Mouse (Mus musculus) intestine, embryonic 14.5 days (tissue): ENCODE results near the gene Fndc9. TPM values are rescaled to one million over a fixed set of nuclear protein-coding genes. Genes with fewer than 3 reads are reported as not detected.

Source experiments
- ATAC-seq: fragments of 200-750 bp; cut with Nextera tagmentation; replicated peaks from 2 replicates; pipeline ENCODE4 v1.8.0; 2017; ENCODE audit warnings: low read depth, moderate number of reproducible peaks, moderate TSS enrichment, moderate library complexity; ENCODE audit not compliant: low FRiP score, low TSS enrichment
- DNase-seq: peaks from one replicate; pipeline ENCODE4 v3.0.0-alpha.2; 2018; ENCODE audit warnings: low spot score
- H3K27ac ChIP-seq: fragments of 300-500 bp; sonication (generic); 2 replicates; pipeline ENCODE4 v1.5.1; 2014; ENCODE audit warnings: low read depth, mild to moderate bottlenecking, control low read depth
- H3K27me3 ChIP-seq: fragments of 300-500 bp; sonication (generic); replicated peaks from 2 replicates; pipeline ENCODE4 v1.6.1; 2014; ENCODE audit warnings: low read length, control low read depth; ENCODE audit not compliant: control insufficient read depth, insufficient read depth
- H3K36me3 ChIP-seq: fragments of 300-500 bp; sonication (generic); 2 replicates; pipeline ENCODE4 v1.6.1; 2014; ENCODE audit warnings: low read length, control low read depth; ENCODE audit not compliant: control insufficient read depth, insufficient read depth
- H3K4me1 ChIP-seq: fragments of 300-500 bp; sonication (generic); replicated peaks from 2 replicates; pipeline ENCODE4 v1.6.1; 2014; ENCODE audit warnings: low read length, control low read depth, mixed read lengths; ENCODE audit not compliant: control insufficient read depth, insufficient read depth
- H3K4me2 ChIP-seq: fragments of 300-500 bp; sonication (generic); 2 replicates; pipeline ENCODE4 v1.6.1; 2014; ENCODE audit warnings: low read length
- H3K4me3 ChIP-seq: fragments of 300-500 bp; sonication (generic); 2 replicates; pipeline ENCODE4 v1.5.1; 2014; ENCODE audit warnings: low read depth, low read length, control low read depth, mixed read lengths
- H3K9ac ChIP-seq: fragments of 300-500 bp; sonication (generic); 2 replicates; pipeline ENCODE4 v1.6.1; 2014; ENCODE audit warnings: mild to moderate bottlenecking, low read length
- H3K9me3 ChIP-seq: fragments of 300-500 bp; sonication (generic); 2 replicates; pipeline ENCODE4 v1.6.1; 2016; ENCODE audit warnings: low read length, control low read depth; ENCODE audit not compliant: control insufficient read depth
- WGBS: fragments of 180-500 bp; shearing (Covaris S2); extraction: QIAGEN DNeasy Blood & Tissue Kit; methylation state at CpG from one replicate; pipeline ENCODE4 v1.1.7; 2014; 5-methylcytosine and 5-hydroxymethylcytosine counted together
- polyA plus RNA-seq: library from polyadenylated mRNA; unstranded; fragments of >200 nt; fragmentation: Nextera tagmentation; extraction: Ambion mirVana; gene quantifications from 2 replicates; pipeline ENCODE4 v1.2.1, GENCODE M21; 2014

The Fndc9 gene
- polyA plus RNA-seq, 1 experiment from 2014 or later: 0.09 TPM

GRCm38 (mm10) chr11:46263291-46263690 is 28.0 kb downstream of the Fndc9 start:
- Histone ChIP-seq H3K27ac (no peak overlapping the region), H3K27me3 (no peaks in the 10 kb centered on the region), H3K36me3 (0 out of 2 replicates have a peak, but pooled peaks cover 3% of the 10 kb centered on the region), H3K4me1 (no peaks in the 10 kb centered on the region), H3K4me3 (no peak overlapping the region), H3K4me2 (no peak overlapping the region), H3K9me3 (no peaks in the 10 kb centered on the region), H3K9ac (no peak overlapping the region)
- WGBS: 92% methylated on average over 11 of the region's 11 CpGs
- no peak for DNase-seq
- ATAC-seq: no peak

- no peak overlapping the region for H3K4me2 ChIP-seq
- no peaks in the 10 kb centered on the region for H3K4me1 ChIP-seq
- 0 out of 2 replicates have a peak, but pooled peaks cover 3% of the 10 kb centered on the region for H3K36me3 ChIP-seq
- DNase-seq (no peak), ATAC-seq (no peak)
- no peak overlapping the region for H3K27ac ChIP-seq
- H3K4me3 ChIP-seq: no peak overlapping the region
- no peaks in the 10 kb centered on the region for H3K9me3 ChIP-seq
- WGBS: 75% methylated on average over 3 of the region's 3 CpGs
- H3K27me3 ChIP-seq: no peaks in the 10 kb centered on the region
- H3K9ac ChIP-seq: no peak overlapping the region
Measured at GRCm38 (mm10) chr11:46264584-46264983, 29.3 kb downstream of the Fndc9 start.

GRCm38 (mm10) chr11:46265031-46265786 is 29.9 kb downstream of the Fndc9 start:
- Histone ChIP-seq H3K4me2 (no peak overlapping the region), H3K4me1 (no peaks in the 10 kb centered on the region), H3K9ac (no peak overlapping the region), H3K27ac (no peak overlapping the region), H3K27me3 (no peaks in the 10 kb centered on the region), H3K4me3 (no peak overlapping the region), H3K36me3 (0 out of 2 replicates have a peak, but pooled peaks cover 3% of the 10 kb centered on the region), H3K9me3 (no peaks in the 10 kb centered on the region)
- no peak for ATAC-seq
- no peak for DNase-seq
- WGBS: 77% methylated on average over 11 of the region's 11 CpGs

- Histone ChIP-seq H3K9ac (no peak overlapping the region), H3K4me3 (no peak overlapping the region), H3K27me3 (no peaks in the 10 kb centered on the region), H3K4me2 (no peak overlapping the region), H3K27ac (no peak overlapping the region), H3K36me3 (0 out of 2 replicates have a peak, but pooled peaks cover 3% of the 10 kb centered on the region), H3K9me3 (no peaks in the 10 kb centered on the region), H3K4me1 (no peaks in the 10 kb centered on the region)
- 28% methylated on average over 7 of the region's 7 CpGs for WGBS
- peak; percentile 79 for DNase-seq
- 0 out of 2 replicates have a peak, but pooled peaks have one; percentile 42 for ATAC-seq
Measured at GRCm38 (mm10) chr11:46268991-46269390, 33.7 kb downstream of the Fndc9 start.

GRCm38 (mm10) chr11:46269391-46269790 is 34.1 kb downstream of the Fndc9 start:
- no peak overlapping the region for H3K9ac ChIP-seq

GRCm38 (mm10) chr11:46269893-46270292 is 34.6 kb downstream of the Fndc9 start:
- 0 out of 2 replicates have a peak, but pooled peaks cover 3% of the 10 kb centered on the region for H3K36me3 ChIP-seq
- ATAC-seq: no peak
- H3K4me1 ChIP-seq: no peaks in the 10 kb centered on the region
- WGBS: 61% methylated on average over 3 of the region's 3 CpGs
- H3K9me3 ChIP-seq: no peaks in the 10 kb centered on the region
- no peaks in the 10 kb centered on the region for H3K27me3 ChIP-seq
- no peak overlapping the region for H3K9ac ChIP-seq
- H3K4me3 ChIP-seq: no peak overlapping the region
- no peak for DNase-seq
- no peak overlapping the region for H3K27ac ChIP-seq
- H3K4me2 ChIP-seq: no peak overlapping the region

More at GRCm38 (mm10) chr11:46269391-46269790, 34.1 kb downstream of the Fndc9 start:
- Histone ChIP-seq H3K4me1 (no peaks in the 10 kb centered on the region), H3K4me3 (no peak overlapping the region), H3K27me3 (no peaks in the 10 kb centered on the region), H3K27ac (no peak overlapping the region), H3K36me3 (0 out of 2 replicates have a peak, but pooled peaks cover 3% of the 10 kb centered on the region), H3K4me2 (no peak overlapping the region), H3K9me3 (no peaks in the 10 kb centered on the region)
- ATAC-seq (no peak), DNase-seq (no peak)
- whole genome bisulfite sequencing: 66% methylated on average over 9 of the region's 9 CpGs

- WGBS: 73% methylated on average over 8 of the region's 8 CpGs
- Histone ChIP-seq H3K27ac (no peak overlapping the region), H3K9me3 (no peaks in the 10 kb centered on the region), H3K4me2 (no peak overlapping the region), H3K9ac (no peak overlapping the region), H3K36me3 (no peaks in the 10 kb centered on the region), H3K4me1 (0 out of 2 replicates have a peak, but pooled peaks cover 2% of the 10 kb centered on the region), H3K4me3 (no peak overlapping the region), H3K27me3 (no peaks in the 10 kb centered on the region)
- no peak for DNase-seq
- ATAC-seq: no peak
Measured at GRCm38 (mm10) chr11:46272058-46272681, 36.8 kb downstream of the Fndc9 start.

GRCm38 (mm10) chr11:46273969-46274368 is 38.6 kb downstream of the Fndc9 start:
- Histone ChIP-seq H3K4me2 (no peak overlapping the region), H3K9me3 (no peaks in the 10 kb centered on the region), H3K27me3 (no peaks in the 10 kb centered on the region), H3K27ac (no peak overlapping the region), H3K9ac (no peak overlapping the region), H3K36me3 (no peaks in the 10 kb centered on the region), H3K4me3 (no peak overlapping the region), H3K4me1 (0 out of 2 replicates have a peak, but pooled peaks cover 2% of the 10 kb centered on the region)
- 93% methylated on average over 3 of the region's 3 CpGs for WGBS
- ATAC-seq: no peak
- no peak for DNase-seq
